Mouse (Mus musculus) right cerebral cortex, adult 2 months (tissue): ENCODE results near the gene Uspl1.

Experiments
- DNase-seq, 2 experiments: peaks; one replicate each; pipeline ENCODE4 v3.0.0; 2021 to 2022; ENCODE audit warnings: low spot score in 2 of 2

The Uspl1 gene

GRCm38 (mm10) chr5:149257518-149258281, 73.5 kb downstream of the Uspl1 start:
- DNase-seq = no peak

DNA sequence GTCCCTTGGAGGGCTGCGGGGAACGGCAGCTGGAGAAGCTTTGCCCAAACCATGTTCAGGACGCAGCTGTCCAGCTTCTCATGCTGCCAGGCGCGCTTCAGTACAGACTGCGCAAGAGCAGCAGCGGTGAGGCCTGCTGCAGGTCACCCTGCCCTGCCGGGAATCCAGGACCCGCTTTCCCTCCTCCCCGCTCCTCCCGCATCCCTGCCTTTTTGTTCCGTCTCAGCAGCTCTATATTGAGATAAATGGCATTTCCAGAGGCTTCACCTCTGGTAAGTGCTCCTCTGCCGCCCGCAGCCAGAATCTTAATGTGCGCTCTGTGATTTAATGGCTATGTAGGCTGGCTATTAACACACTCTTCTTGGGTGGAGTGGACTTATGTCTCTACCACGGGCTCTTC, 74.9 kb downstream of the Uspl1 start:
- DNase-seq = no peak

GRCm38 (mm10) chr5:149261449-149261848, 77.3 kb downstream of the Uspl1 start:
- no peak for DNase-seq

- no peak for DNase-seq
Measured at GRCm38 (mm10) chr5:149261866-149262265, 77.7 kb downstream of the Uspl1 start.

GRCm38 (mm10) chr5:149264405-149264804, 80.3 kb downstream of the Uspl1 start, which contains the start of gene Alox5ap:
Gene Alox5ap (plus strand): TSS chr5:149264767.
- DNase-seq = no peak

GRCm38 (mm10) chr5:149264878-149265279, 80.7 kb downstream of the Uspl1 start:
- no peak for DNase-seq
